In the genomic region with DNA sequence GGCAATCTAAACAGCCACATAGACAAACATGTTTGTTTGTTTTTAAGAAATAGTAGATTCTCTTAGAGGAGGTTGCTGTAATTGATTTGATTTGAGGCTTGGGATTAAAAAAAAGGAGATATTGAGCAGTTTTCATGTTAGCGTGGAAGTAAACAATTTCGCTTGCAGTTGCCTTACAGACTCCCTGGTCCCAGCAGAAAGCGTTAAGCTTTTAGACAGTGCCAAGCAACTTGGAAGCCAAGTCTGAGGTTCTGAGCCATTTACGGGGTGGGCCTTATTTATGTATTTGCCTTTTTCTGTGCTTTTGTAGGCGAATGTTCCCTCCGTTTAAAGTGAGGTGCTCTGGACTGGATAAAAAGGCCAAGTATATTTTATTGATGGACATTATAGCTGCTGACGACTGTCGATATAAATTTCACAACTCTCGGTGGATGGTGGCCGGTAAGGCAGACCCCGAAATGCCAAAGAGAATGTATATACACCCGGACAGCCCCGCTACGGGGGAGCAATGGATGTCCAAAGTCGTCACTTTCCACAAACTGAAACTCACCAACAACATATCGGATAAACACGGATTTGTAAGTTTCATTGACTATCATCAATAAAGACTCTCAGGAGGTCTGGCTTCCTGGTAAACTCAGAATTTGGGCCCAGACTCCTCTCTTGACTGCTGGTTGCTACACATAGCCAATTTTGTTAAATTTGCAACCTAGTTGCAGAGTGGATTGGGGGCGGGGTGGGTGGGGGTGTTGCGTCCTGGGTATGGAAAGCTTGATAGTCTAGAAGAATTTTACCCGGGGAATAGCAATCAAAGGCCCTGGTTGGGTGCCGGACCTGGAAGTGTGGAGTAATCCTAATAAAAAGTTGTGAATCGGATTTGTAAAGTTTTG, we compare ENCODE assay signal across 10 mouse cellular contexts. TPM values are rescaled to one million over a fixed set of nuclear protein-coding genes. Genes with fewer than 3 reads are reported as not detected.
DNase-seq lines count a peak whose midpoint lies in the region; ATAC-seq and TF ChIP-seq lines count a peak whose summit lies in the region.
"Had no signal": no experiment of that assay in that cellular context is flagged by ENCODE, and none has a peak within 500 bp of the region (broad histone marks: within the 10 kb centered on the region; RNA-seq: fewer than 3 reads in every experiment).

No protein-coding gene starts in this region.

- peak overlapping the region; percentile 34; the same call in 1 of the 2 replicates for H3K4me3 ChIP-seq in layer of hippocampus, adult 2 months
- peak overlapping the region; percentile 11 for H3K4me3 ChIP-seq in hindbrain, embryonic 13.5 days

- no peak for TF ChIP-seq CTCF in layer of hippocampus, adult 2 months (conservative IDR thresholded peaks at IDR 0.05)

- H3K4me1 ChIP-seq in hindbrain, embryonic 13.5 days (replicated peaks) = peaks cover 16% of the 10 kb centered on the region

- no peak for ATAC-seq in hindbrain, embryonic 13.5 days (ENCODE audit: low FRiP score)

- H3K27me3 ChIP-seq in hindbrain, embryonic 13.5 days = peaks cover 100% of the 10 kb centered on the region

- no peaks in the 10 kb centered on the region for H3K36me3 ChIP-seq in hindbrain, embryonic 13.5 days

- no peaks in the 10 kb centered on the region for H3K9me3 ChIP-seq in hindbrain, embryonic 13.5 days

- no peak overlapping the region for H3K9ac ChIP-seq in hindbrain, embryonic 13.5 days

- DNase-seq in adrenal gland, adult (ENCODE audit: inconsistent age in 2 of 2, low spot score in 1 of 2) = peak; percentile 24 to 73
- no peak for DNase-seq in adrenal gland, postnatal 25 days
- DNase-seq in layer of hippocampus, adult 2 months (ENCODE audit: low spot score in 2 of 2) = no peak
- DNase-seq in layer of hippocampus, postnatal 36 days = no peak
- peak; percentile 44 for DNase-seq in neural tube, embryonic 10.5 days (ENCODE audit: extremely low spot score, low spot score)
- no peak for DNase-seq in thymus, postnatal 36 days
- no peak for DNase-seq in ovary, postnatal 36 days (ENCODE audit: low spot score)
- DNase-seq: cerebellum, postnatal 36 days; kidney, adult 9 months had no signal

- peak overlapping the region; percentile 10; the same call in 1 of the 2 replicates for H3K4me2 ChIP-seq in hindbrain, embryonic 13.5 days

- no peak overlapping the region for H3K27ac ChIP-seq in layer of hippocampus, adult 2 months
- no peak overlapping the region for H3K27ac ChIP-seq in hindbrain, embryonic 13.5 days

- WGBS in hindbrain, embryonic 13.5 days = 5% methylated on average over 22 of the region's 22 CpGs

RNA-seq across cellular contexts. Expression of a gene that starts 3.5 kb away (rescaled TPM):
- total RNA-seq in adrenal gland, postnatal 25 days (2021) = 215 and 277 TPM in 2 replicates
- total RNA-seq in layer of hippocampus, adult 2 months (2021) = 1 to 10 TPM; 3.5 to 3.6 TPM
- total RNA-seq in layer of hippocampus, postnatal 36 days (2021) = 1 to 10 TPM; 2.1 to 3.1 TPM
- 5.3 and 6.0 TPM in 2 replicates for polyA plus RNA-seq in hindbrain, embryonic 13.5 days (2015; fragmentation: Nextera tagmentation; extraction: Ambion mirVana)

Comparison
In these comparisons a context has a peak if more than half of its experiments do, and no peak if none do; other contexts are left out.
1. DNase-seq: peak in adrenal gland, adult (2 of 2) and neural tube, embryonic 10.5 days (single experiment); none in adrenal gland, postnatal 25 days (single experiment), layer of hippocampus, adult 2 months (0 of 2), layer of hippocampus, postnatal 36 days (0 of 2), thymus, postnatal 36 days (0 of 2) and ovary, postnatal 36 days (single experiment).
2. RNA of a gene that starts 3.5 kb away (total RNA-seq): 215 to 277 TPM in adrenal gland, postnatal 25 days; 3.5 to 3.6 TPM in layer of hippocampus, adult 2 months and 2.1 to 3.1 TPM in layer of hippocampus, postnatal 36 days; every median in the first group is over 10 times any median in the second.